Mouse (Mus musculus) forebrain, embryonic 14.5 days (tissue): ENCODE measurements at regions not wholly inside any gene's neighbourhood (a gene's known extent, or its start where the extent isn't known, plus 50 kb on each side); places are given as distances from the start of the nearest gene placed in this dataset.
A peak's percentile ranks its signal among the peaks of the same experiment; 100 is the strongest.

Experiments used
- ATAC-seq: fragments of 200-750 bp; cut with Nextera tagmentation; 2 replicates; pipeline ENCODE4 v1.8.0; 2017; ENCODE audit warnings: mild to moderate bottlenecking, moderate library complexity
- DNase-seq: peaks from one replicate; pipeline ENCODE4 v3.0.0-alpha.2; 2015; ENCODE audit warnings: low spot score
- H3K27ac ChIP-seq: fragments of 300-500 bp; sonication (generic); 2 replicates; pipeline ENCODE4 v1.5.1; 2014; ENCODE audit warnings: low read depth, mild to moderate bottlenecking, control low read depth, low read length, moderate library complexity
- H3K27me3 ChIP-seq: fragments of 300-500 bp; sonication (generic); replicated peaks from 2 replicates; pipeline ENCODE4 v1.6.1; 2014; ENCODE audit warnings: low read length, control low read depth, mixed read lengths; ENCODE audit not compliant: control insufficient read depth, insufficient read depth
- H3K36me3 ChIP-seq: fragments of 300-500 bp; sonication (generic); 2 replicates; pipeline ENCODE4 v1.6.1; 2014; ENCODE audit warnings: low read length, control low read depth; ENCODE audit not compliant: control insufficient read depth, insufficient read depth
- H3K4me1 ChIP-seq: fragments of 300-500 bp; sonication (generic); 2 replicates; pipeline ENCODE4 v1.6.1; 2014; ENCODE audit warnings: antibody characterized with exemption, low read length, control low read depth; ENCODE audit not compliant: control insufficient read depth, insufficient read depth
- H3K4me2 ChIP-seq: fragments of 300-500 bp; sonication (generic); 2 replicates; pipeline ENCODE4 v1.6.1; 2014; ENCODE audit warnings: mild to moderate bottlenecking, control low read depth, low read length
- H3K4me3 ChIP-seq: fragments of 300-500 bp; sonication (generic); 2 replicates; pipeline ENCODE4 v1.5.1; 2014; ENCODE audit warnings: low read depth, low read length, control low read depth
- H3K9ac ChIP-seq: fragments of 300-500 bp; sonication (generic); 2 replicates; pipeline ENCODE4 v1.6.1; 2014; ENCODE audit warnings: mild to moderate bottlenecking, low read length, control low read depth, moderate library complexity
- H3K9me3 ChIP-seq: fragments of 300-500 bp; sonication (generic); replicated peaks from 2 replicates; pipeline ENCODE4 v1.6.1; 2016; ENCODE audit warnings: low read length, control low read depth, mixed read lengths; ENCODE audit not compliant: control insufficient read depth
- WGBS: fragments of 180-500 bp; shearing (Covaris S2); extraction: QIAGEN DNeasy Blood & Tissue Kit; methylation state at CpG from one replicate; pipeline ENCODE4 v1.1.7; 2014; 5-methylcytosine and 5-hydroxymethylcytosine counted together

- Histone ChIP-seq H3K27me3 (no peaks in the 10 kb centered on the region), H3K36me3 (no peaks in the 10 kb centered on the region), H3K9ac (no peak overlapping the region), H3K4me1 (no peaks in the 10 kb centered on the region), H3K9me3 (no peaks in the 10 kb centered on the region), H3K4me2 (no peak overlapping the region), H3K4me3 (no peak overlapping the region), H3K27ac (no peak overlapping the region)
- 92% methylated on average over 1 of the region's 1 CpGs for WGBS
- ATAC-seq (no peak), DNase-seq (no peak)
Observed at GRCm38 (mm10) chr12:39880309-39880708, 157.5 kb downstream of the Arl4a start.

- Histone ChIP-seq H3K4me1 (no peaks in the 10 kb centered on the region), H3K4me2 (no peak overlapping the region), H3K9me3 (no peaks in the 10 kb centered on the region), H3K36me3 (no peaks in the 10 kb centered on the region), H3K27me3 (no peaks in the 10 kb centered on the region), H3K27ac (no peak overlapping the region), H3K9ac (no peak overlapping the region), H3K4me3 (no peak overlapping the region)
- ATAC-seq = no peak
- no peak for DNase-seq
- WGBS = 97% methylated on average over 6 of the region's 6 CpGs
Observed at GRCm38 (mm10) chr12:39873917-39874316, 163.9 kb downstream of the Arl4a start.

GRCm38 (mm10) chr12:39861797-39862196, 176.0 kb downstream of the Arl4a start:
- no peaks in the 10 kb centered on the region for H3K27me3 ChIP-seq
- DNase-seq = no peak
- no peak overlapping the region for H3K4me2 ChIP-seq
- no peaks in the 10 kb centered on the region for H3K9me3 ChIP-seq
- no peak overlapping the region for H3K27ac ChIP-seq
- no peak overlapping the region for H3K9ac ChIP-seq
- ATAC-seq = no peak
- no peak overlapping the region for H3K4me3 ChIP-seq
- 96% methylated on average over 1 of the region's 1 CpGs for WGBS
- no peaks in the 10 kb centered on the region for H3K4me1 ChIP-seq
- H3K36me3 ChIP-seq = no peaks in the 10 kb centered on the region

GRCm38 (mm10) chr12:39851610-39852009, 186.2 kb downstream of the Arl4a start:
- Histone ChIP-seq H3K27me3 (no peaks in the 10 kb centered on the region), H3K4me3 (no peak overlapping the region), H3K27ac (no peak overlapping the region), H3K4me1 (peaks cover 3% of the 10 kb centered on the region; the same call in 1 of the 2 replicates), H3K4me2 (no peak overlapping the region), H3K9ac (no peak overlapping the region), H3K9me3 (no peaks in the 10 kb centered on the region), H3K36me3 (no peaks in the 10 kb centered on the region)
- DNase-seq (no peak), ATAC-seq (no peak)
- WGBS = 92% methylated on average over 6 of the region's 6 CpGs

DNA sequence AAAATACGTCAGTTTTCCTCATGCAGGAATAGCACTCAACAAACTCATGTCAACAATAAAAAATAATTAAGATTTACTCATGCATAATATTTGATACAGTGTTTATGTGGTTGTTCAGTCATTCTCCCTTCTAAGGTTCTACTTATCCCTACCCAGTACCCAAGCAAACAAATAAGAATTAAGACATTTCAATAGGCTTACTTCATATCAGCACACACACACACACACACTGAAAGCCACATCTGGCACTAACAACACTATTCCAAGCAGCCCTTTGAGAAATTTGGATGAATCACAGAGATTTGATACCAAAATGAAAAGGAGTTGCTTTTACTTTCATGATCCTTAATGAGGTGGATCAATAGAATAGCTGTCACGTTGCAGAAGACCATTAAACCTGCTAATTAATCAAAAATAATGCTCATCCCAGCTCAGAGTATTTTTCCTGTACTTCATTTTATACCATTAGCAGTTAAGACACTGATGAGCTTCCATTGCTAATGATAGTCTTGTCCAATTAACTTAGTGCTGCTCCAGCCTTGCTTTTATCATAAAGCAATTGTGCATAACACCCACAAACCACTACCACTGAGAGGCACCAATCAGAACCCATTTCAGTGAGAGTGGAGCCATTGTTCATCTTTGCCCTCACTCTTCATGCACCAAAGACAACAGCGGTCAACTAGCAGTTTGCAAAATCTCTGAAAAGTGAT, 188.3 kb downstream of the Arl4a start:
- 33% methylated on average over 3 of the region's 3 CpGs for WGBS
- ATAC-seq = peak; percentile 62; the same call in 1 of the 2 replicates

DNA sequence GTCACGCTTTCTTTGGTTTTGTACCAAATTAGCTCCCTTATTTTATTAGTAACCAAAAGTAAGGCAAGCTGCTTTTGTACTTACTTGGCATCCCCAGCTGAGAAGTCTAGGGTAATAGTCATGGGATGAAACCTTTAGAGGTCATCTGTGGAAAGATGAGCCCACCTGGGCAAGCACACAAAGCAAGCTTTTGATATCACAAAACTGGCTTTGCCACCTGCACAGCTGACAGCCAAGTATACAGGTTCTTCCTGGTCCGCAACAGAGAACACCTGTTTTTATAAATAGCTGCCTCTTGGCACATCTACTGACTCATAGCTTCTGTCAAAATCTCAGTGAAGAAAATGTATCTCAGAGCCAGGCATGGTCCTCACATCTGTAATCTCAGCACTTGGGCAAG, 197.2 kb downstream of the Arl4a start:
- Histone ChIP-seq H3K9ac (no peak overlapping the region), H3K4me3 (no peak overlapping the region), H3K27me3 (no peaks in the 10 kb centered on the region), H3K9me3 (no peaks in the 10 kb centered on the region), H3K4me2 (no peak overlapping the region), H3K4me1 (no peaks in the 10 kb centered on the region), H3K27ac (no peak overlapping the region), H3K36me3 (no peaks in the 10 kb centered on the region)
- 96% methylated on average over 2 of the region's 2 CpGs for WGBS
- ATAC-seq (no peak), DNase-seq (no peak)

More for the DNA sequence above, 188.3 kb downstream of the Arl4a start:
- peak; percentile 31 for DNase-seq
- H3K36me3 ChIP-seq = no peaks in the 10 kb centered on the region
- no peak overlapping the region for H3K4me2 ChIP-seq
- H3K9me3 ChIP-seq = no peaks in the 10 kb centered on the region
- peaks cover 3% of the 10 kb centered on the region; the same call in 1 of the 2 replicates for H3K4me1 ChIP-seq
- H3K27me3 ChIP-seq = no peaks in the 10 kb centered on the region
- H3K9ac ChIP-seq = no peak overlapping the region
- no peak overlapping the region for H3K4me3 ChIP-seq
- no peak overlapping the region for H3K27ac ChIP-seq

DNA sequence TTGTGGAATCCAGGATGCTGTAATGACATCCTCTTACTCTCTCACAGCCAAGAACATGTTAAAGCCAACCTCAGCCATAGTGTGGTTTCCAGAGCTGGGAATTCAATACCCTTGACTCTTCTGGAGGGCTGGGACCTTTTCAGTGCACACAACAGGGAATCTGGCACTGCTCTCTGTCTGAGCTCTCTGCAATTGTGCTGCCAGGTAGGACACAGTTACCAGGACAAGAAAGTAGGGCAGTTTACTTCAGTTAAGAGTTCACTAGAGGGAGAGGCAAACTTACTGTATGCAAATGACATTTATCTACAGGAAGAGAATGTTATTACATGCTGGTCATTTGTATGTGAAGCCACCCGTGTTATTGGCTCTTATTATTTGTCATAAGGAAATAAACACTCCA, 197.6 kb downstream of the Arl4a start:
- Histone ChIP-seq H3K36me3 (no peaks in the 10 kb centered on the region), H3K9ac (no peak overlapping the region), H3K4me3 (no peak overlapping the region), H3K9me3 (no peaks in the 10 kb centered on the region), H3K27me3 (no peaks in the 10 kb centered on the region), H3K4me2 (no peak overlapping the region), H3K27ac (no peak overlapping the region), H3K4me1 (no peaks in the 10 kb centered on the region)
- ATAC-seq = no peak
- no peak for DNase-seq
- WGBS = 86% methylated on average over 1 of the region's 1 CpGs

- Histone ChIP-seq H3K4me1 (no peaks in the 10 kb centered on the region), H3K4me2 (no peak overlapping the region), H3K4me3 (no peak overlapping the region), H3K36me3 (no peaks in the 10 kb centered on the region), H3K9ac (no peak overlapping the region), H3K27ac (no peak overlapping the region), H3K9me3 (no peaks in the 10 kb centered on the region), H3K27me3 (no peaks in the 10 kb centered on the region)
- ATAC-seq (no peak), DNase-seq (no peak)
- WGBS = 81% methylated on average over 7 of the region's 7 CpGs
Observed at GRCm38 (mm10) chr12:39831079-39831478, 206.7 kb downstream of the Arl4a start.

- Histone ChIP-seq H3K27me3 (no peaks in the 10 kb centered on the region), H3K4me3 (no peak overlapping the region), H3K9ac (no peak overlapping the region), H3K4me1 (no peaks in the 10 kb centered on the region), H3K27ac (no peak overlapping the region), H3K36me3 (no peaks in the 10 kb centered on the region), H3K9me3 (no peaks in the 10 kb centered on the region), H3K4me2 (no peak overlapping the region)
- DNase-seq (peak; percentile 3), ATAC-seq (no peak)
- WGBS = 88% methylated on average over 4 of the region's 4 CpGs
Observed at GRCm38 (mm10) chr12:39830530-39830929, 207.3 kb downstream of the Arl4a start.
